8 mouse cellular contexts compared by ENCODE assay signal in the genomic region with DNA sequence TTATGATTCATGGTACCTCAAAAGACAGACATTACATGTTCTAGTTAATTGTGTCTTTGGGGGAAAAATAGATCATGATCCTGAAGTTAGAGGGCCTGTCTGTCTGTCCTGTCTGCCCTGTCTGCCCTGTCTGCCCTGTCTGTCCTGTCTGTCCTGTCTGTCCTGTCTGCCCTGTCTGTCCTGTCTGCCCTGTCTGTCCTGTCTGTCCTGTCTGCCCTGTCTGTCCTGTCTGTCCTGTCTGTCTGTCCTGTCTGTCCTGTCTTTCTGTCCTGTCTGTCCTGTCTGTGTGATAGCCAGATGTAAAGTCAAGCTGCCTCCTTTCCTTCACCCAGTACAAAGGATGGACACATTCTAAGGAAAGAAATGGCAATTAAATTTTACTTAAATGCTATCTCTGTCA. TPM values are rescaled to one million over a fixed set of nuclear protein-coding genes. Genes with fewer than 3 reads are reported as not detected.
DNase-seq lines count a peak whose midpoint lies in the region; ATAC-seq and TF ChIP-seq lines count a peak whose summit lies in the region.

No protein-coding gene starts in this region.

- TF ChIP-seq CTCF in lung, embryonic 14.5 days (IDR thresholded peaks at IDR 0.05; ENCODE audit: low read depth): no peak

- no peak overlapping the region for H3K4me3 ChIP-seq in lung, embryonic 14.5 days (ENCODE audit: low read depth, low read length)
- H3K4me3 ChIP-seq in forebrain, embryonic 10.5 days: no peak overlapping the region
- H3K4me3 ChIP-seq in limb, embryonic 15.5 days: no peak overlapping the region

- no peak overlapping the region for H3K4me2 ChIP-seq in lung, embryonic 14.5 days
- H3K4me2 ChIP-seq in limb, embryonic 15.5 days: no peak overlapping the region

- peak; percentile 84 for ATAC-seq in lung, embryonic 14.5 days (ENCODE audit: insufficient read depth)
- peak; percentile 86; the same call in 1 of the 2 replicates for ATAC-seq in limb, embryonic 15.5 days (ENCODE audit: insufficient number of reproducible peaks, low FRiP score, low TSS enrichment, low read depth)
- ATAC-seq in neutrophil, adult 5-6 weeks (ENCODE audit: extremely low read depth, insufficient number of reproducible peaks, low FRiP score, poor library complexity, severe bottlenecking): peak; percentile 77

- 0 out of 2 replicates have a peak, but pooled peaks cover 3% of the 10 kb centered on the region for H3K9me3 ChIP-seq in lung, embryonic 14.5 days (ENCODE audit: low read depth, low read length)
- no peaks in the 10 kb centered on the region for H3K9me3 ChIP-seq in forebrain, embryonic 10.5 days
- H3K9me3 ChIP-seq in limb, embryonic 15.5 days: no peaks in the 10 kb centered on the region

- H3K9ac ChIP-seq in lung, embryonic 14.5 days: no peak overlapping the region
- no peak overlapping the region for H3K9ac ChIP-seq in limb, embryonic 15.5 days

- H3K4me1 ChIP-seq in lung, embryonic 14.5 days (ENCODE audit: insufficient read depth): 0 out of 2 replicates have a peak, but pooled peaks cover 2% of the 10 kb centered on the region
- 0 out of 2 replicates have a peak, but pooled peaks cover 3% of the 10 kb centered on the region for H3K4me1 ChIP-seq in forebrain, embryonic 10.5 days
- H3K4me1 ChIP-seq in limb, embryonic 15.5 days: no peaks in the 10 kb centered on the region

- no peak for DNase-seq in lung, embryonic 14.5 days
- DNase-seq in lung, postnatal 25 days (ENCODE audit: low spot score): no peak
- DNase-seq in forebrain, embryonic 10.5 days (ENCODE audit: extremely low spot score, low spot score): peak; percentile 68
- no peak for DNase-seq in right cerebral cortex, postnatal 10 days (ENCODE audit: low spot score in 2 of 2)
- no peak for DNase-seq in lung, postnatal 10 days
- DNase-seq in urinary bladder, adult 2 months (ENCODE audit: low spot score): no peak

- no peaks in the 10 kb centered on the region for H3K36me3 ChIP-seq in lung, embryonic 14.5 days (ENCODE audit: insufficient read depth)
- no peaks in the 10 kb centered on the region for H3K36me3 ChIP-seq in forebrain, embryonic 10.5 days (replicated peaks)
- H3K36me3 ChIP-seq in limb, embryonic 15.5 days: no peaks in the 10 kb centered on the region

- H3K27ac ChIP-seq in lung, embryonic 14.5 days (ENCODE audit: low read depth): no peak overlapping the region
- H3K27ac ChIP-seq in forebrain, embryonic 10.5 days: no peak overlapping the region
- H3K27ac ChIP-seq in limb, embryonic 15.5 days: no peak overlapping the region

- H3K27me3 ChIP-seq in lung, embryonic 14.5 days (ENCODE audit: insufficient read depth, low read length): no peaks in the 10 kb centered on the region
- H3K27me3 ChIP-seq in forebrain, embryonic 10.5 days (ENCODE audit: poor library complexity, severe bottlenecking): no peaks in the 10 kb centered on the region
- no peaks in the 10 kb centered on the region for H3K27me3 ChIP-seq in limb, embryonic 15.5 days

RNA-seq across cellular contexts. Expression of a gene that starts 56.0 kb away (rescaled TPM):
- polyA plus RNA-seq in lung, embryonic 14.5 days (2014; fragmentation: Nextera tagmentation; extraction: Ambion mirVana): 66.1 and 68.1 TPM in 2 replicates
- polyA plus RNA-seq in forebrain, embryonic 10.5 days (2016; fragmentation: Nextera tagmentation; extraction: Ambion mirVana): 7.1 and 10.2 TPM in 2 replicates
- polyA plus RNA-seq in limb, embryonic 15.5 days (2015; fragmentation: Nextera tagmentation; extraction: Ambion mirVana): 27.6 and 35.6 TPM in 2 replicates
- total RNA-seq in neutrophil, adult 5-6 weeks (2017): 51.6 and 53.2 TPM in 2 replicates
- polyA plus RNA-seq in urinary bladder, adult 2 months (2012; rRNA removed): 146 and 197 TPM in 2 replicates
